Mouse (Mus musculus): Measurements from ENCODE around the gene Cfap61.

DNA sequence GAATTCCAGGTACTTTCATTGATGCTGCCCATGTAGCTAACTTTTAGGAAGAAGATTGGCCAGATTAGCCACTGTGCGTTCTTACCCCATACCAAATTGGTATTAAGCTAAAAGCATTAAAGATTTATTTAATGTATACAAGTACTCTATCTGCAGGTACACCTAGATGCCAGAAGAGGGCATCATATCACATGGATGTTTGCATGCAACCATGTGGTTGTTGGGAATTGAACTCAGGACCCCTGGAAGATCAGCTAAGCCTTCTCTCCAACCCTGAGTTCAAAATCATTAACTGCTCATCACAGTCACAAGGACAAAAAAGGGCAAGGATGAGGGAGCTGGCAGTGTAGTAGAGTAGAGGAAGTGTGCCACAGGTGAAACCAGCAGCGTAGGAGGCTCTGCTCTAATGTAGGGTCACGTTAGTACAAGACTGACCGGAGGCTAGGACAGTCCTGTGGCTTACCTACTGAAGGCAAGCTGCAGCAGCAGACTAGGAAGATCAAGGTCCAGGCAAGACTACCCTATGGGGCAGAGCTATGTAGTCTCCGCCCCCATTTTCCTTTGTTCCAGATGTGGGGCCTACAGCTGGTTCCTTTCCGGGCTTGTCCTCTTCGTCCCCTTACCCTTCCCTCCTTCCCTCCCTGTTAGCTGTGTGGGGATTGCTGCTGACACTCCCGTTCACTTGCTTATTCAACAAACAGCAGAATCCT is 13.5 kb upstream of the Cfap61 start:
- no peak for TF ChIP-seq POLR2A (IDR thresholded peaks at IDR 0.05; ENCODE audit: extremely low read depth, insufficient read depth, low read length)
- no peak for TF ChIP-seq CTCF (IDR thresholded peaks at IDR 0.05; ENCODE audit: low read depth, low read length)
